Mouse (Mus musculus): ENCODE measurements around the gene Slc24a2.

Gene Slc24a2

DNA sequence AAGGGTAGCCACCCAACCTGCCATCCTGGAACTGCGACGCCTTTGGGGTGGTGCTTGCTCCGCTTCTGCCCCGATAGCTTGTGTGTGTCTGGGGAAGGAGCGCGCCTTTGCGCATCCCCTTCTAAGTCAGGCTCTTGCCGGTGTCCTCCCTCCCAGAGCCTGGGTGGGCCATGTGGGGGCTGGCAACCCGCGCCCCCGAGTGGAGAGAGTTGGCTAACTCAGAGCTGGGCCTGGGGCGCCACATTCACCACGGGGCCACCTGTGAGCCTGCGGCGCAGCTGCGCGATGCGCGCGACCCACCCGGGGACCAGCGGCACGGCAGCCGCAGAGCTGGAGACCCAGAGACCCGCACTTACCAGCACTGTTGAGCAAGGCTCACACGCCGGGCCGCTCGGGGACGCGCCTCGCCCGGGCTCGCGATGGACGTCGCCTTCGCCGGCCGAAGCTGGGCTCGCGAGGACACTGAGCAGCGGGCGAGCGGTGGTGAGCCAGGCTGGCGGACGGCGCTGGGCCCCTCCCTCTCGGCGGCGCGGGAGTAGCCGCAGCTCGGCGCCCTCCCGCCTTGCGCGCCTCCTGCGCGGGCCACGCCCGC, at the start of gene Slc24a2:
TSS of gene Slc24a2 (minus strand) at position 518 of the 592 bp plus-strand sequence.
- peak in 1 of 2 experiments; percentile 47 for DNase-seq (ENCODE audit: low spot score in 2 of 2)

DNA sequence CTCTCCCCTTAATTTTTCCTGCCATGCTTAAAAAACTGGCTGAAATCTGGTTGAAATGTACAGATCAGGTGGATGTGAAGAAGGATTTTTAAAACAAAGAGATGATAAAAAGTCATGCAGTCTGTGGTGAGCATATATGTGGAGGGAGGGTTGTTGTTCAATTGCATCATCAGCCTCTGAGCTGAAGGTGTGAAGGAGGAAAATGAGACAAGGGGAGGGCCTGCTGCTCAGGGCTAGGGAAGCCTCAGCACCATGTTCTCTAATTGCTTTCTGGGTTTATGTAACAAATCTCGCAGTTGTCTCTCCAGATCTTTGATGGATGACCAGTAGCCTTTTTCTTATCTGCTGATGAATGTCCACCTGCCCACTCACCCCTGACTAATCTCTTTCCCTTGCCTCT, 44.5 kb upstream of the Slc24a2 start:
- DNase-seq (ENCODE audit: low spot score in 2 of 2) = no peak

DNA sequence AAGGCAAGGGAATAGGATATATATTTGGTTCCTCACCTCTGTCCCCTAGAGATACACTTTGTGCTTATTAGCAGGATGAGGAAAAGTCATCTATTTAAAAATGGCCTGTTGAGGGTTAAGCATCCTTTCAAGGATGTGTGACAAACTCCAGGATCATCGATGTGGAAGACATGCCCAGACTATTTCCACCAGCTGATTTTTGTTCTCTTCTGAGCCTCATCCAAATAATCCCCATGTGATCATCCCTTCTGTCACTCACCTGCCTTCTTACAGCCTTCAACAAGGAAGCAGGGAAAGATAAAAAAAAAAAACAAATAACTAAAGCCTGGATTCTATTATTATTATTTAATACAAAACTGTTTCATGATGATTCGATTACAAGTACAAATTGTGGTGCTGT, 44.0 kb upstream of the Slc24a2 start:
- DNase-seq (ENCODE audit: low spot score in 2 of 2) = no peak

DNA sequence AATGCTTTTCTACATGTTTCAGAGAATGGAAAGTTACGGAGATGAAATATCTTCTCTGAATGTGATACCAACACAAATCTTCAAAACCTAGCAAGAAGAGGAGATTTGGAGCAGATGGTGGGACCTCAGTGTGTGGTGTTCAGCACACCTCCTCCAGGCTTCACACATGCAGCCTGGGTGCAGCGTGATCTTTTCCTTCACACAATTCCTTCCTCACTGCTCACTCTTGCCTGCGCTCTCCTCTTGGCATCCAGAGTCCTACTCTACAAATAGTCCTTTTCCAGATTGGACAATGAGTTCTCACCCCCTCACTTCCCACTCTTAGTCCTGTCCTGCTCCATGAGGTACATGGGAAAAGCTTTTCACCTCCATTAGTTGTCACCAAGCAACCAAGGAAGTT, 43.2 kb upstream of the Slc24a2 start:
- no peak for DNase-seq (ENCODE audit: low spot score in 2 of 2)

DNA sequence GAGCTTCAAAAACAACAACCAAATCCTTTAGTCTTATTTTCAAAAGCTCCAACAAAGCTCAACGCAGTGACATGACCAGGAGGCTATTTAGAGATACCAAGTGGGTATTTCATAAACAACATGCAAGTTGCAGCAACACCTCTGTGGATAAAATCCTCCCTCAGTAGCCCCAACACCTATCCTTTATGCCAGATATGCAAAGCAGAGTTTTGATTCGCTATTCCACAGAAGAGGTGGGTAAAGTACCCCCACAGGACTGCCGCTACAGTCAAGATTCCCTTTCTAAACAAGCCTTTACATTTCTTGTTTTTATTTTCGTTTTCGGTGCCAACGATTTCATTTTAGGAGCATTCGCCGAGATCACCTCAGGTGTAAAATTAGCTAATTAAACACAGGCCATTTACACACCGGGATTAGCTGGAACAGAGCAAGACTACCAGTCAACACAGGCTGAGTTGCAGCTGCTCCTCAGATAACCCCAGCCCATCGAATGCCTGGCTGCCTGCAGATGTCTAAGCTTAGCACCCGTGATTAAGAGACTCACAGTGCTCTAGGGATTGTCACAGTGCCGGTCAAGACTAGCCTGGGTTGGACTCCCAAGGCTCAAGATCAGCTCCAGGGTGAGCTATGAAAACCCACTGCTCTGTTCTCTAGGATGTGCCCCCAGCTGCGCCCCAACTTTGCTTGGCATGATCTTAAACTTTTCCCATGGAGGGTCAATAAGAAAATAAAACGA, 885 bp downstream of the Slc24a2 start:
- no peak for DNase-seq (ENCODE audit: low spot score in 2 of 2)

DNA sequence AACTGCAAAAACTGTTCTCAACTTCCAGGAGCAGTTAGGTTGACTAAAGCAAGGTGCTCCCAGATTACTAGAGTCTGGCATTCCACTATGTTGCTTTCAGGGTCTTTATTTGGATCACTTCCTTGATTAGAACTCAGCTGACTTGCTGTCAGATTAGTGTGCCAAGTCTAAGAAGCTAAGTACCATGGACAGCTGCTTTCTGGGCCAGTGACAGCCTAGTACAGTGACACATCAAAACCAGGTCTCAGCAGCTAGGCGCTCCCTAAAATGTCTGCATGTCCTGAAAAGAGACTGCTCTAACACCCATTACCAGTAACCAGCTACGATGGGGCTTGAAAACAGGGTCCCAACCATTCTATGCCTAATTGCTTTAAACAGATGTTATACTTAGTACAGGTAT, 8.7 kb downstream of the Slc24a2 start:
- DNase-seq (ENCODE audit: low spot score in 2 of 2) = no peak

DNA sequence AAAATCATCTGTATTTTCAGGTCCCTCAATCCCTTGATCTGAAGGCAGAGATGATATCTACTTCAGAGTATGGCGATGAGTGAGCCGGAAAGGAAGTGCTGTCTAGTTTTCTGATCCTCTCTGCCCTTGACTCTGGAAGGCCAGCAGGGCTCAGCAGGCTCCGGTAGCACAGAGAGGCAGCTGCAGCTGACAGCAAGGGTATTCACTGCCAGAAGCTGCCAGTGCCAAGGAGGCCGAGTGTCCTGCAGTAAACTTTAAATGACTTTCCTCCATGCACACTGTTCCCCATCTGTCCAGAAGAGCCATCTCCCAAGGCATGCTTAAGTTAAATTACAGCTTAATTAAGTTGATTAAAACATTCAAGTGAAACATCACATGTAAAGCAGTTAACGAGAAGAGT, 12.1 kb downstream of the Slc24a2 start:
- no peak for DNase-seq (ENCODE audit: low spot score in 2 of 2)

DNA sequence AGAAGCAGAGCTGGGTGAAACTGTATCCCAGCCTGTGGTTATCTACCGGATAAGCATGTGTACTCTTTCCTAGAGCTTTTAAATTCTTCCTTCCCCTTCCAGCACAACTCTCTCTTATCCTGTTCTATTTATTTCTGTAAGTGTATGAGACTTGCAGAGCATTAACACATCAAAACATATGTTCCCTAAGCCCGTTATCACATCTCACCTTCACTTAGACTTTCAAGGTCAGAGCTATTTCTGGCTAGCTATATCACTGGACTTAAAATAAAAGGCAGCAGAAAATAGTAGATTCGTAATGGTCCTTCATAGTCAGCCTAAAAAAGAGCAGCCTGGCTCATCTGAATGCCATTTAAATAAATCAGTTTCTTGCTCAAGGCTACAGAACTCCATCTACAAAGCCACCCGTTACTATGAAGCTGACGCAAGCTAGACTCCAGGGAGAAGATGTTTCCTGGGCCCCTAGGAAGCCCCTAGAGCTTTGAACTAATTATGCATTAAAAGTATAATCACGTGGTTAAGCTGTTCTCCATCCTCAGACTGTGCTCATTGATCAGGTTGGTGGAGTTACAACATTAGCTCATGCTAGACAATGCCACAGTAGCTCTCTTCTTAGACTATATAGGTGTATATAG, 18.8 kb downstream of the Slc24a2 start:
- no peak for DNase-seq (ENCODE audit: low spot score in 2 of 2)

DNA sequence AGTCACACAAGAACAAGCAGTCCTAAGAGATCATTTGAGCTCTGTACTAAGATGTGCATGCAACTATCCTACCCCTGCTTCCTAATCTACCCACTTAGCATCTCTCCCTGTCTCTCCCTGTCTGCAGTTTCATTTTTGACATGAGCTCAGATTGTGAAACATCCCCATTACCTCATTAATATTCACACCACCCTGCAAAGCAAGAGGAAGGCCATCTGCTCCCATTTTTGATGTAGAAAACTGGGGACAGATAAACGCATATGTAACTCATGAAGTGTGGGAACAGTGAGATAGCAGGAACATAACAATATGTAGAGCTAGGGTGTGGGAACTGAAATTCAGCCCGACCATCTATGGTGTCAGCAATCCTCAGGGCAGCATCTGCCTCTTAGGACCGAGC, 19.7 kb downstream of the Slc24a2 start:
- DNase-seq (ENCODE audit: low spot score in 2 of 2) = no peak

DNA sequence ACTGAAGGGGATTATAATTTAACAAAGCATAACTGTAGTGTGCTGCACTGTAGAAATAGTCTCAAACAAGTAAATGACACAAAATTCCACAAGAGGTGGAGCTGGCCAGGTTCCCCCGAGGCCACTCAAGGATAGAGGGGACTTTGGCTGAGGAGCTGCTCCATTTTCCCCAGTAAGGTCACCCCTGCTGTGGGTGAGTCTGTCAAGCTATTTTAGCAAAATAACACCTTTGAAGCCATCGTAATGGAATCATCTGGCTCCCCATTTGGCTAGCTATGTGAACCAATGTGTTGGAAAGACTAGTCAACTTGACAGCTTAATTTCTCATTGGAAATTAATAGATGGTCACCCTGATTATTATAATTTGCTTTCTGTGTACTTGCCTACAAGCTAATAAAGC, 28.2 kb downstream of the Slc24a2 start:
- no peak for DNase-seq (ENCODE audit: low spot score in 2 of 2)

DNA sequence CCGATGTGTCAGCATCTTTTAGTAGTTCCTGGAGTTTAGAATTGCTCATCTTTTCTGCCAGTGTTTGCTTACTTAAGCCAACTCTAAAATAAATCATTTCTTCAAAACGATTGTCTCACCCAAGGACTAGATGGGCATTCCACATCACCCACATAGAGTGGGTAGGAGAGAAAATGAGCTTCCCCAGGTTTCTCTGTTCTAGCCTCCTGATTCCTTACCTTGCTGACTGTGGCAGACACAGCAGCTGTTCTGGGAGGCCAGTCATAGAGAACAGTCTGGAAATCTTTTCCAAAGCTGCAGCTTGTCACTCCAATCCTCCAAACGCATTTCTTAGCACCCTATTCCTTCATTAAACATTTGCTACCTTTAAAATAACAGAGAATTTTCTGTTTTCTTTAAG, 29.0 kb downstream of the Slc24a2 start:
- DNase-seq (ENCODE audit: low spot score in 2 of 2) = no peak

DNA sequence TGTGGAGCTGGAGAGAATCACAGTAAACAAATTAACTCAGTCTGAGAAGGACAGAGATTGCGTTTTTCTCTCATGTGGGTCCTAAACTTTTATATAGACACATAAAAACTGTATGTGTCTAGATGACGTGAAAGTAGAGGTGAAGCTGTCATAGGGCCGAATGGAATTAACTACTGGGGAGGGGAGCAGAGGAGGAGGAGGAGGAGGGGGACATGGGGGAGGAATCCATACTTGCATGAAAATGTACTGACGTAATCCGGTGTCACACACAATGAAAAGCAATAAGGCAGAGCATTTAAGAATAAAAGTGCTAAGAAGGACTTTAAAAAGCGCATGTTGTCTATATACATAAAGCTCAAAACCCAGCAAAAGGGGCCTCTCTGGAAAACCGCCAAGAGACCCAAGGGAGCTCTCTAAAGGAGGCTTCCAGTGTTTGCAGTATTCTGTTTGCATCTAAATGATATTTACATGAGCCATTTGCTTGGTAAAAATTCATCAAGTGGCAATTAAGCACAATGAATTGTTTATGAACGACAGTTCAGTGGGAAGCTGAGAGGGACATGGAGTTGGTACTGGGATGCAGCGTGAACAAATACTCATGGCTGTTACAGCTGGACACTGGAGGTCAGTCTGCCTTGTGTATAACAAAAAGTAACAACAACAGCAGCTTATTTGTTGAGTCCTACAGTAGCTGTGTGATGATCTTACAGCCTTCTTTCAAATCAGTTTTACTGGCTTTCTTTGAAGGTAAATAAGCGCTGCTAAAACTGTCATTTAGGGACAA, 45.9 kb downstream of the Slc24a2 start:
- DNase-seq (ENCODE audit: low spot score in 2 of 2) = no peak

DNA sequence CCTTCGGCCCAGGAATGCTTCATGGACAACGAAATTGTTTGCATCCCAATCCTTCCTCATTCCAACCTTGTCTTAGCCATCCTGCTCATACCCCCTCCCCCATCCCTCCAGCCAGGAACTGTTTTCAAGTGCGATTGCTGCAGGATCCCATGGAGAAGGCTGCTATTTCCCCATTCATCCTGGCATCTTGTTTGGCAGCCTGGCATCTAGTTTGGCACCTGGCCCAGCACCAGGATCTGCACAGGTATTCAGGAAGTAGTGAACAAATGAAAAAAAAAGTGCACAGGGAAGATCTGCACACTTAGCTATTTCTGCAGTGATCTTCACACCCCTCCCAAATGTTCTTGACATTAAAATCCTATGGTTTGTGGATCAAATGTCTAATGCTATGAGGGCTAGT, 53.2 kb downstream of the Slc24a2 start:
- no peak for DNase-seq (ENCODE audit: low spot score in 2 of 2)

DNA sequence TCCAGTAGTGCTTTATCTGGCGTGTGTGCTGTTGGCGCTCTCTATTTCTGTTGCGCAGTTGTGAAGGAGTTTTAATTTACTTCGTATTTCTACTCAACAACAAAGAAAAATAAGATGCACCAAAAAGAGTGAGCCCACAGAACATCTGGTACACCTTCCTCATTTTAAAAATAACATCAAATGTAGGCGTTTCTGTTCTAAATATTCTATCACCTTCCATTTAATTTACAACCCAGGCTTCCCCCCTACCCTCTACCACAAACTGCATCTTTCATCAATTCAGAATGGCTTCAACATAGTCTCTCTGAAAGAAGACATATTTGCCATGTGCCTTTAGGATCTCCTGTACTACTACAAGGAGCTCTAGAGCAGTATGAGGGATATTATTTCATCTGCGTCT, 66.3 kb downstream of the Slc24a2 start:
- no peak for DNase-seq (ENCODE audit: low spot score in 2 of 2)

DNA sequence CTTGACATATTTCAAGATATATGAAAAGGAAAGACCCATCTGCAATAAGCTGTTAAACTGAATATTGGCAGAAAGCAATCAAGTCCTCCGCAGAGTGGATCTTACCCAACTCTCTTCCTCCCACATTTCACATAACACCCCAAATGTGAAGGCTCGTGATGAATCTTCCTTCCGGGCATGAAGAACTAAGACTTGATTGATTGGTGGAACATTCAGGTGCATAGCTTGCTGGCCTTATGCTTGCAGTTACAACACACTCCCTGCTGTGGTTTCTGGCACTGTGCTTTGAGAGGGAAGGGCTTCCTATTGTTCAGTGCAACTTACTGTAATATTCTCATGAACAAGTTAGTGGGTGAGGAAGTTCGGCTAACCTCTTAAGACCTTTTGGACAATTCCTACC, 72.2 kb downstream of the Slc24a2 start:
- DNase-seq (ENCODE audit: low spot score in 2 of 2) = no peak

DNA sequence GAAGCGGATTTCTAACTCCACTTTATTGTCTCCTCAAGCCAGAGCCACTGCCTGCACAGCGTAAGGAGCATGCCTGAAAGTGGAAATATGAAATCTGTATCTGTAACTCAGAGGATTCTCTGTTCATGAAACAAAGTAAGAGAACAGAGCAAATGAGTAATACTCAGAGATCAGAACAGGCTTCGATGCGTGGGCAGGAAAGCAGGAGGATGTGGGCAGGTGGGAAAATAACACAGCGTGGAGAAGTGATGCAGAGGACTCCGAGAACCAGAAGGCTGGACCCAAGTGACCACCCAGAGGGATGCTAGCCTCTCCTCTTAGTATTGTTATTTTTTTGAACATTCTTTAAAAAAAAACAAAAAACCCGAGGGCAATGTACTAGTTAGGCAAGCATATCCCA, 78.3 kb downstream of the Slc24a2 start:
- DNase-seq (ENCODE audit: low spot score in 2 of 2) = no peak

DNA sequence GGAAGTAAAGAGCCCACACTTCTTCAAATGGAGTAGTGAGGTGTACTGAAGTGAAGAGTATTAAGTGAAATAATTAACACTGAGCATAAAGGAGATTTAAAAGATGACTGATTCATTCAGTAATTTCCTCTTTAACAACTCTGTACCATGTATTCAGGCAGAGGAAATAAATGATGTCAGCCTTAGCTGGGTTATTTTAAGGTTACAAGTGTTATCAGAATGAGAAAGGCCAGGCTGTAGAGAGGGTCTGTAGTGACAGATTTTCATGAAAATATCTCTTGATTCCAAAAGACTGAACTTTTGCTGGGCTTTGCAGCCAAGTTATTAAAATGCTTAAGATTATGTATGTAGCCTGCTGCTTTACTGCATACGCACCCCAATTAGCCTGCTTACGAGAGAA, 80.7 kb downstream of the Slc24a2 start:
- no peak for DNase-seq (ENCODE audit: low spot score in 2 of 2)

DNA sequence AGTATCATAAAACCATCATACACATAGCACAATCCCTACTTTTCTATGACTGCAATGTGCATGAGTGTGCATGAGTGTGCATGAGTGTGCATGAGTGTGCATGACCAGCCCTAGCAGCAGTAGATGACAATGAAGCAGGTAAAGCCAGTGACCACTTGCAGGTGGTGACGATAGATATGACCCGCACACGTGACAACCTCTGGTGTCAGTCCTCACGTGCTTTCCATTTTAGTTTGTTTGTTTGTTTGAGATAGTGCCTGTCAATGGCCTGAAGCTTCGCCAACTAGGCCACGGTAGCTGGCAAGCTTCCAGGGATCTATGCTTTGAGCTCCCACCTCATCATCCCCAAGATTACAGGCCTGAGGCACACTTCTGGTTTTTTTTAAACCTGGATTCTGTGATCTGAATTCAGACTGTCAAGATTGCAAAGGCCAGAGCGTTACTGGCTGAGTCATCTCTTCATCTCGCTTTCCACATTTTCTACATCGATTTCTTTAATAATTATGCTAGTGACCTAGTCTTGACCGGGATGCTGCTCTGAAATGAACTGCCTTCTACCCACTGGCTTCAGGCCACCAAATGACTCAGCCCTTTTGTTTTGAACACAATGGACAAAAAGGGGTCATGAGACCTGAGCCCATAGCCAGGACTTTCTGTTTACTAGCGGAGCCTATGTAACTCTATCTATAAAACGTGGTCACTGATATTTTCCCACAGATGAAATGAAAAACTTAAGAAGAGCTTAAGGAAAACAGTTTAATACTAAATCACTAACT, 88.5 kb downstream of the Slc24a2 start:
- DNase-seq (ENCODE audit: low spot score in 2 of 2) = no peak

DNA sequence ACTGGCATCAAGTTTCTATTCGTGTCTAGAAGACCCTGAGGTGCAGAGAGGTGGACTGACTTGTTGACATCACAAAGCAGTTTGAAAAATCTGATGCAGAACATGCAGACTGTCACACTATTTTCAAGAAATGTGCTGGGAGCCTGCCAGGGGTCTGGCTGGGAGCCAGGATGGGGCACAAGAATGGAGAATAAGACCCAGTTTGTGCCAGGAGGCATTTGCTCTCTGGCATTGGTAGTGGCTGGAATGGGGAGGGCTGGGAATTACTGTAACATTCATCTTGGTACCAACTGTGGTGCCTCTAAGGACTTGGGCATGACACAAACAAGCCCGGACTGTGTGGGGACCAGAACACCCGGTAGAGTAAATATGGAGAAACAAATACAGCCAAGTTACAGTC, 89.4 kb downstream of the Slc24a2 start:
- peak in 1 of 2 experiments; percentile 20 for DNase-seq (ENCODE audit: low spot score in 2 of 2)

DNA sequence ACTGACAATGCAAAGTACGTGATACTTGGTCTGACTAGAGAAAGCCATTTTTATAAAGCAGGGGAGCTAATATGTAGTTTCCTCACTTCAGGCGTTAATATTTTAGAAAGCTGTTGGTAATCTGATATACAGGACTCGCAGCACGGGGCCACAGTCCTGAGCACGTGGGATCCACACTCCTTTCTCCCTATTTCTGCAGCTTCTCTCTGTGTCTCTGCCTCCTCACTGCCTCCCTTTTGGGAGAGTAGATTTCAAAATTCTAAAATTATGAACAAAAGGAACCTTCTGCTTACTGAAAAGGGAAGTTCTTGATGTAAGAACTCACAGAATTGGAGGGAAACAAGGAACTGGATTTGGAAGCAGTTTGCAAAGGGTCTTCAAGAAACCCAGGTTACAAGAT, 97.8 kb downstream of the Slc24a2 start:
- DNase-seq (ENCODE audit: low spot score in 2 of 2) = no peak

DNA sequence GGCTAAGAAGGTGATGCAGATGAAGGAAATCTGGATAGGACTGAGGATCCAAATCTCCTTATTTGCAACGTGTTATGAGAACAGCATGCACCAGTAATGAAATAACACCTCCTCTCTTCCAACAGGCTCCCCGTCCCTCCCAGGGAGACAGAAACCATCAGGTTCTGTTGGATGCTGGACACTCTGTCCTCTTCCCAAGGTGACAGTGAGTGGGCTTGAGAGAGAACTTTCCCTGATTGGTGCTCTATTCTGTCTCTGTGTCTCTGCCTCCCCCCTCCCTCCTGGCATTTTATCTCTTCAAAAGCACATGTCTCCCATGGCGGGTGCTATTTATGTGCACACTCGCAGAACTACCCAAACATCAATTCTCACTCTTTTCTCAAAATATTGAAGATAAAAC, 103.5 kb downstream of the Slc24a2 start:
- DNase-seq (ENCODE audit: low spot score in 2 of 2) = no peak

DNA sequence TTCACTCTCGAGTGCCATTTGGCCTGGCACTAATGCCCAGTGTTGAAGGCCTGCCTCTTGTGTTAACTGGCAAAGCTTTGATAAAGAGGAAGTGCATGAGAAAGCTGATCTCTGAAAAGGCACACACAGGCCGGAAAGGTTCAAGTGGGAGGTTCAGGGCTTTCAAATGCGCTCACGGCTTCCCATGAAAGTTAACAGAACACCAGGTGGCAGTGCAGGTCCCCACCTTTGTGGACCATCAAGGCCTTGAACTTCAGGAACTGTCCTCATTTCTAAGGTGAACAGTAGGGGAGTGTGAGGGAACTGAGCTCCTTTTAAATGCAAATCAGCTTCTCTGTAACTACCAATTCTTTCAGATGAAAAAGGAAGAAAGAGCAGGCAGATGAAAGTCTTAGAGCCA, 110.5 kb downstream of the Slc24a2 start:
- no peak for DNase-seq (ENCODE audit: low spot score in 2 of 2)
